Mouse (Mus musculus) cortical plate, adult 2 months (tissue): ENCODE data around the gene Enox1.

ENCODE experiments used
- CTCF ChIP-seq: fragments of 200-500 bp; IDR thresholded peaks from 2 replicates; pipeline ENCODE4 v1.5.1; 2011; ENCODE audit warnings: mild to moderate bottlenecking, control low read depth, low read length; ENCODE audit not compliant: insufficient read depth; ENCODE audit errors: extremely low read depth
- POLR2A ChIP-seq: fragments of 200-500 bp; IDR thresholded peaks from 2 replicates; pipeline ENCODE4 v1.6.1; 2011; ENCODE audit warnings: mild to moderate bottlenecking, low read length, control low read depth; ENCODE audit not compliant: insufficient read depth; ENCODE audit errors: extremely low read depth

DNA sequence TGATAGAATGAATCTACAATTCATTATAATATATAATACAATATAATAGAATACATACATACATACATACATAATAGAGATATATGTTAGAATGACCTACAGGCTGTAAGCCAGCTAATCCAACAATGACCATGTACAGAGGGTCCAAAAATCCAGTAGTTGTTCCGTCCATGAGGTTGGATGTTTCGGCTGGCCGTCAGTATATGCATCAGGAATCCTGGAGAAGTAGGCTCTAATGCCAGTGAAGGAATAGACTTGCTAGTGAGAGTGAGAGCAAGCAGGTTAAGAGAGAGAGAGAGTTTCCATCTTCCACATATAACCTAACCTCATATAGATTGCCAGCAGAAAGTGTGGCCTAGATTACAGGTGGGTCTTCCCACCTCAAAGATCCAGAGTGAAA, 402.3 kb downstream of the Enox1 start:
- TF ChIP-seq CTCF (no peak), POLR2A (no peak)
